Mouse (Mus musculus): ENCODE results near the gene Usp33.

- TF ChIP-seq CTCF (IDR thresholded peaks at IDR 0.05; ENCODE audit: borderline replicate concordance, insufficient read depth, low read depth, low read length), result no peak
- no peak for TF ChIP-seq POLR2A (IDR thresholded peaks at IDR 0.05; ENCODE audit: borderline replicate concordance, insufficient read depth, low read length)
These were observed 54.2 kb downstream of the Usp33 start for GRCm38 (mm10) chr3:152400441-152400840.

Measured in cerebellum, adult 2 months (tissue).